Mouse (Mus musculus): ENCODE measurements at regions not wholly inside any gene's neighbourhood (a gene's known extent, or its start where the extent isn't known, plus 50 kb on each side); places are given as distances from the start of the nearest gene placed in this dataset.

DNA sequence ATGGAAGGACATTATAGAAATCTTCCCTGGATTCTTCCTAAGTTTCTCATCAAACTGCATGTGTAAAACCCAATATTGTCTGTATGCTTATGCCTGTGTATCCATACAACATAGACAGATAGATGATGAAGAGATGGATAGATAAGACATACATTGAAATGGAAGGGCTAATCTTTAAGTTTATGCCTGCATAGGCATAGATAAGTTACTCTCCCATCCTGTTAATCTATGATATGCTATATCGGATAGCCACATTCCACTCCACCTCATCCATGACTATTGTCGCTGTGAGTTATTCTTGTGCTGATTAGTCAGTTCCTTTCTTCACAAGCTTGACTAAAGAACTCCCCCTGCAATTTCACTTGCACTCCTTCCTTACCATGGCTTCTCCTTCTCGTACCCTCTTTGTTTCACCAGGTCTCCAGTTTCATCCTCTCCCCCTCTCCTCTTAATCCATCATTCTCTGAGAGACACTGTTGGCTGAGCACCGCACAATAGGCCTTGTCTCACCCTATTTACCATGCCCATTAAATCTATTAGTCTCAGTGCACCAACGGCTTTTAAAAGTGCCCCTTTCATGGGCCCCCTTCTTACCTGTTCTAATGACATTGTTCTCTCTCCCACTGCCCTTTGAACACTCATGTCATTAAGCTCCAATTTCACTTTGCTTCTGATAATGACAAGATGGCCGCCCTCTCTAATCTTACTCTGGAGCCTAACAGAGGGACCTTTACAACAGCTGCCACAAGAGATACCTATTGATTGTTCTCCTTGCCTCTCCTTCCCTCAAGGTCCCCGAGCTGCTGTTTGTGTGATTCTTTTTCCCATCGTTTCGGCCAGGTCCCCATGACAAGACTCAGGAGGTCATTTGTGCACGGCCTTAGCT, 399.1 kb upstream of the Acvr2a start:
- TF ChIP-seq CTCF (IDR thresholded peaks at IDR 0.05; ENCODE audit: low read depth, low read length) (no peak), GATA2 (IDR thresholded peaks at IDR 0.05; ENCODE audit: borderline replicate concordance, low read depth, low read length) (no peak), POLR2AphosphoS5 (IDR thresholded peaks at IDR 0.05; ENCODE audit: insufficient replicate concordance, low read depth, low read length) (no peak), GATA1 (IDR thresholded peaks at IDR 0.05; ENCODE audit: borderline replicate concordance, low read length) (no peak), TAL1 (conservative IDR thresholded peaks at IDR 0.05; ENCODE audit: low read depth, low read length) (peak; percentile 54)
